Mouse (Mus musculus): ENCODE data around the gene Chrm5.
"Not testable (repeated sequence)": the region's sequence is repeated elsewhere in the genome, so short reads cannot be mapped to it uniquely, and the experiment has no call there.

Gene Chrm5

GRCm38 (mm10) chr2:112481564-112481963 is 995 bp upstream of the Chrm5 start:
- peak; percentile 85 for DNase-seq

- DNase-seq = no peak
Observed at GRCm38 (mm10) chr2:112476554-112476953, 4.0 kb downstream of the Chrm5 start.

- no peak for DNase-seq
Observed at GRCm38 (mm10) chr2:112474997-112475724, 5.4 kb downstream of the Chrm5 start.

GRCm38 (mm10) chr2:112472076-112472475 is 8.5 kb downstream of the Chrm5 start:
- DNase-seq = no peak

GRCm38 (mm10) chr2:112470961-112471381 is 9.6 kb downstream of the Chrm5 start:
- DNase-seq = no peak

GRCm38 (mm10) chr2:112469542-112469941 is 11.0 kb downstream of the Chrm5 start:
- DNase-seq = no peak

- DNase-seq = no peak
Observed at GRCm38 (mm10) chr2:112460557-112460956, 20.0 kb downstream of the Chrm5 start.

- DNase-seq = peak; percentile 99
Observed at GRCm38 (mm10) chr2:112454862-112455564, 25.6 kb downstream of the Chrm5 start, which contains the start of gene Emc7. Gene Emc7, plus strand, starts transcription at chr2:112454997.

GRCm38 (mm10) chr2:112454125-112454861 is 26.3 kb downstream of the Chrm5 start:
- peak; percentile 55 for DNase-seq

GRCm38 (mm10) chr2:112452513-112452912 is 28.1 kb downstream of the Chrm5 start:
- not testable (repeated sequence) for DNase-seq

GRCm38 (mm10) chr2:112449597-112450296 is 30.8 kb downstream of the Chrm5 start:
- DNase-seq = no peak

- no peak for DNase-seq
Observed at GRCm38 (mm10) chr2:112448510-112449059, 32.0 kb downstream of the Chrm5 start.

GRCm38 (mm10) chr2:112448046-112448445 is 32.5 kb downstream of the Chrm5 start:
- not testable (repeated sequence) for DNase-seq

- no peak for DNase-seq
Observed at GRCm38 (mm10) chr2:112445511-112445910, 35.1 kb downstream of the Chrm5 start.

GRCm38 (mm10) chr2:112443491-112443890 is 37.1 kb downstream of the Chrm5 start:
- peak; percentile 46 for DNase-seq

- DNase-seq = no peak
Observed at GRCm38 (mm10) chr2:112437589-112437988, 43.0 kb downstream of the Chrm5 start.

GRCm38 (mm10) chr2:112436292-112436691 is 44.3 kb downstream of the Chrm5 start:
- DNase-seq = peak; percentile 39

- DNase-seq = peak; percentile 80
Observed at GRCm38 (mm10) chr2:112433359-112433758, 47.2 kb downstream of the Chrm5 start.

- DNase-seq = peak; percentile 11
Observed at GRCm38 (mm10) chr2:112432523-112432922, 48.0 kb downstream of the Chrm5 start.

GRCm38 (mm10) chr2:112430403-112430802 is 50.2 kb downstream of the Chrm5 start:
- DNase-seq = peak; percentile 31

GRCm38 (mm10) chr2:112429665-112430064 is 50.9 kb downstream of the Chrm5 start:
- DNase-seq = peak; percentile 61

Data from heart, adult 11 months (tissue).